Mouse (Mus musculus) spleen, adult 2 months (tissue): ENCODE results near the gene Pum3. TPM values are rescaled to one million over a fixed set of nuclear protein-coding genes. Genes with fewer than 3 reads are reported as not detected.

Experiments
- DNase-seq, 2 experiments: peaks; one replicate each; pipeline versions ENCODE4 v3.0.0 to v3.0.0-alpha.2; 2012 to 2021; ENCODE audit warnings: low spot score in 2 of 2, low read depth in 1 of 2
- H3K27ac ChIP-seq: fragments of 200-500 bp; 2 replicates; pipeline ENCODE4 v1.5.1; 2012; ENCODE audit warnings: low read length, inconsistent platforms; ENCODE audit not compliant: insufficient read depth
- H3K27me3 ChIP-seq: fragments of 200-500 bp; 2 replicates; pipeline ENCODE4 v1.6.1; 2012; ENCODE audit warnings: mild to moderate bottlenecking, moderate library complexity, low read length, inconsistent platforms; ENCODE audit not compliant: control insufficient read depth, insufficient read depth
- H3K36me3 ChIP-seq: fragments of 200-500 bp; 2 replicates; pipeline ENCODE4 v1.6.1; 2012; ENCODE audit warnings: mild to moderate bottlenecking, low read length, inconsistent platforms; ENCODE audit not compliant: control insufficient read depth, insufficient read depth
- H3K4me1 ChIP-seq: fragments of 200-500 bp; 2 replicates; pipeline ENCODE4 v1.6.1; 2011; ENCODE audit warnings: inconsistent platforms; ENCODE audit not compliant: control insufficient read depth, insufficient read depth, insufficient read length
- H3K4me3 ChIP-seq: fragments of 200-500 bp; 2 replicates; pipeline ENCODE4 v1.5.1; 2011; ENCODE audit warnings: mild to moderate bottlenecking, inconsistent platforms; ENCODE audit not compliant: insufficient read depth, insufficient read length; ENCODE audit errors: extremely low read depth
- CTCF ChIP-seq: fragments of 200-500 bp; IDR thresholded peaks from 2 replicates; pipeline ENCODE4 v1.5.1; 2011; ENCODE audit warnings: mild to moderate bottlenecking, inconsistent platforms; ENCODE audit not compliant: insufficient read depth, insufficient read length, insufficient replicate concordance; ENCODE audit errors: extremely low read depth
- POLR2A ChIP-seq: fragments of 200-500 bp; IDR thresholded peaks from 2 replicates; pipeline ENCODE4 v1.6.1; 2011; ENCODE audit warnings: low read depth, low read length, inconsistent platforms
- WGBS: fragments of 180-500 bp; shearing (Covaris S2); methylation state at CpG from one replicate; pipeline ENCODE4 v1.1.7; 2018; 5-methylcytosine and 5-hydroxymethylcytosine counted together
- polyA plus RNA-seq: library from polyadenylated mRNA; depleted of rRNA; stranded (reverse); fragments of >200 nt; gene quantifications from 2 replicates; pipeline ENCODE4 v1.2.3, GENCODE M21; 2012

Pum3 gene
- polyA plus RNA-seq, 1 experiment: 14.2 TPM

- Histone ChIP-seq H3K27ac (no peak overlapping the region), H3K4me3 (no peak overlapping the region), H3K27me3 (no peaks in the 10 kb centered on the region), H3K4me1 (no peaks in the 10 kb centered on the region), H3K36me3 (peaks cover 13% of the 10 kb centered on the region)
- no peak for DNase-seq
- TF ChIP-seq CTCF (no peak), POLR2A (no peak)
- WGBS: 67% methylated on average over 1 of the region's 1 CpGs
These were observed 47.5 kb downstream of the Pum3 start for GRCm38 (mm10) chr19:27382131-27382530.

GRCm38 (mm10) chr19:27379712-27380401, 49.8 kb downstream of the Pum3 start:
- Histone ChIP-seq H3K27ac (no peak overlapping the region), H3K36me3 (no peaks in the 10 kb centered on the region), H3K27me3 (no peaks in the 10 kb centered on the region), H3K4me1 (no peaks in the 10 kb centered on the region), H3K4me3 (no peak overlapping the region)
- 89% methylated on average over 2 of the region's 2 CpGs for WGBS
- no peak for TF ChIP-seq POLR2A
- no peak for TF ChIP-seq CTCF
- DNase-seq: no peak

GRCm38 (mm10) chr19:27370784-27371183, 58.8 kb downstream of the Pum3 start:
- no peak for DNase-seq

DNA sequence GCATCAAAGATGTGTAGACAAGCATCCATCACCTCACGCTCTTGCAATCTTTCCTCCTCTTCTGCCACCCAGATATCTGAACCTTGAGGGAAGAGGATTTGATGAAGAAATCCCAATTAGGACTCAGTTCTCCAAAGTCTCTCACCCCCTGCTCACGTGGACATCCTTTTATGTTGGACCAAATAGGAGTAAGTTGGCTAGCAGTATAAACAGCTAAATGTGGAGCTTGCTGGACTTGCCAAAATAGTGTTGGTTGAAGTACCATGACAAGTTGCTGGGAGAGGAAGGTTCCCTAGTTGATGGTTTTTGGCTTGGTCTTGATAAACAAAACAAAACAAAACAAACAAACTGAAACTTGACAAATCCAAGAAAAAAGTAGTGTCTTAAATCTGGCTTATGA, 59.5 kb downstream of the Pum3 start:
- no peaks in the 10 kb centered on the region for H3K4me1 ChIP-seq
- no peak for DNase-seq
- whole genome bisulfite sequencing: 83% methylated on average over 2 of the region's 2 CpGs
- no peaks in the 10 kb centered on the region for H3K27me3 ChIP-seq
- H3K27ac ChIP-seq: no peak overlapping the region
- no peak overlapping the region for H3K4me3 ChIP-seq
- H3K36me3 ChIP-seq: no peaks in the 10 kb centered on the region
- no peak for TF ChIP-seq POLR2A
- no peak for TF ChIP-seq CTCF

More at GRCm38 (mm10) chr19:27370784-27371183, 58.8 kb downstream of the Pum3 start:
- H3K27me3 ChIP-seq: no peaks in the 10 kb centered on the region
- H3K36me3 ChIP-seq: no peaks in the 10 kb centered on the region
- WGBS: 93% methylated on average over 2 of the region's 2 CpGs
- TF ChIP-seq CTCF: no peak
- no peak for TF ChIP-seq POLR2A
- no peaks in the 10 kb centered on the region for H3K4me1 ChIP-seq
- H3K27ac ChIP-seq: no peak overlapping the region
- H3K4me3 ChIP-seq: no peak overlapping the region

DNA sequence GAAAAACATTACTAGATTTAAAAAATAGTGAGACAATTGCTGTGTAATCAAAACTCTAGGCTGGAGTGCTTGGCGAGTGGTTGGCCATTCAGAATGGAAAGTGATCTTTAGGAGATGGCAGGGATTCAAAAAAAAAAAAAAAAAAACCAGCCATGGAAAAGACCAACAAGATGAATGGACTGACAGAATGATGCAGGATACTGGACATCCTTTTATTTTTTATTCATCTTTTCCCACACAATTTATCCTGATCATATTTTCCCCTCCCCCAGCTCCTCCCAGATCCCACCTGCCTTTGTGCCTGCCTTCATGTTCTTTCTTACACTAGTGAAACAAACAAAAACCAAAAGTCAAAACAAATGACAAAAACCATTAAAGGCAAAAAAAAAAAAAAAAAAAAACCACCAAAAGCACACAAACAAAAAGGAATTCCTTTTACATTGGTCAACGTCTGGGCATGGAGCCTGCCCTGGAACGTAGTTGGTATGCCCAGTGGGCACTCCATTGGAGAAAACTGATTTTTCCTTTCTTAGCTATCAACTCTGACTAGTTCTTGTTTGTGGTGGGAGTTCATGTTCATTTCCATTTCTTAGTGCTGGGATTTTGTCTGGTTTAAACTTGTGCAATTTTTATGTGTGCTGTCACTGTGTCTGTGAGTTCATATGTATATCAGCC, 60.0 kb downstream of the Pum3 start:
- WGBS: 79% methylated on average over 3 of the region's 3 CpGs
- H3K36me3 ChIP-seq: no peaks in the 10 kb centered on the region
- no peak overlapping the region for H3K4me3 ChIP-seq
- no peaks in the 10 kb centered on the region for H3K27me3 ChIP-seq
- TF ChIP-seq POLR2A (no peak), CTCF (no peak)
- no peak for DNase-seq
- H3K4me1 ChIP-seq: no peaks in the 10 kb centered on the region
- H3K27ac ChIP-seq: no peak overlapping the region

GRCm38 (mm10) chr19:27366113-27366746, 63.4 kb downstream of the Pum3 start:
- no peak for TF ChIP-seq POLR2A
- TF ChIP-seq CTCF: no peak
- Histone ChIP-seq H3K27me3 (no peaks in the 10 kb centered on the region), H3K36me3 (no peaks in the 10 kb centered on the region), H3K4me3 (no peak overlapping the region), H3K27ac (no peak overlapping the region), H3K4me1 (no peaks in the 10 kb centered on the region; the same call in none of the 2 replicates)
- WGBS: 91% methylated on average over 10 of the region's 10 CpGs
- DNase-seq: no peak
